Comparison of ENCODE assay signal across 24 mouse cellular contexts in the genomic region with DNA sequence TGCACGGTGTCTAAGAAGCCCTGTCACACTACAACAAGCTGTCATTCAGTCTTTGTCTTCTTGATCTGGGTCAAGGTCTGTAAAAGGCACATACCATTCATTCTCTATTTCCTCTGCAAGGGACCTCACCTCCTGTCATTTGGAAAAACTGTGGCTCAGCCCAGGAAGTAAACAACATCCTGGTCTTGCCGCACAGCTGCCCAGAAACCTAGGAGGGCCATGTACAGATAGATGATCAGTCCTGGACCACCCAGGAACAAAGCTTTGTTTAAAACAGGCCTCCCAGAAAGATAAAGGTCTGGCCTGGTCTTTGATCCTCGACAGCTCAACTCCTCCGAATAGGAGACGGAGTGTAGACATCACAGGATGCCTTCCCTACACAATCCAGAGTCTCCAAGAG. TPM values are rescaled to one million over a fixed set of nuclear protein-coding genes. Genes with fewer than 3 reads are reported as not detected.
"Had no signal": no experiment of that assay in that cellular context is flagged by ENCODE, and none has a peak within 500 bp of the region (broad histone marks: within the 10 kb centered on the region; RNA-seq: fewer than 3 reads in every experiment).

No protein-coding gene starts in this region.

- H3K9me3 ChIP-seq: lung, embryonic 15.5 days; midbrain, embryonic 10.5 days; midbrain, embryonic 12.5 days; neural tube, embryonic 13.5 days; neural tube, embryonic 15.5 days; stomach, embryonic 15.5 days had no signal

- H3K27me3 ChIP-seq: lung, embryonic 15.5 days; midbrain, embryonic 12.5 days; neural tube, embryonic 13.5 days; neural tube, embryonic 15.5 days; stomach, embryonic 15.5 days had no signal

- H3K4me1 ChIP-seq: lung, embryonic 15.5 days; midbrain, embryonic 12.5 days; neural tube, embryonic 13.5 days; neural tube, embryonic 15.5 days; stomach, embryonic 15.5 days had no signal

- H3K36me3 ChIP-seq: lung, embryonic 15.5 days; midbrain, embryonic 10.5 days; midbrain, embryonic 12.5 days; neural tube, embryonic 13.5 days; neural tube, embryonic 15.5 days; stomach, embryonic 15.5 days had no signal

- H3K4me3 ChIP-seq: lung, embryonic 15.5 days; midbrain, embryonic 10.5 days; midbrain, embryonic 12.5 days; myocyte; neural tube, embryonic 13.5 days; neural tube, embryonic 15.5 days; stomach, embryonic 15.5 days had no signal

- ATAC-seq: liver, postnatal 0 days; lung, postnatal 0 days; midbrain, embryonic 16.5 days had no signal

- DNase-seq: liver, postnatal 0 days; lung, adult 2 months; lung, postnatal 14 days; lung, postnatal 36 days; midbrain, embryonic 14.5 days; right cerebral cortex, adult 18-20 months; right cerebral cortex, postnatal 25 days; thymus, adult 2 months; thymus, postnatal 25 days; thymus, postnatal 4 days had no signal

- H3K27ac ChIP-seq: lung, embryonic 15.5 days; macrophage; midbrain, embryonic 10.5 days; midbrain, embryonic 12.5 days; neural tube, embryonic 13.5 days; neural tube, embryonic 15.5 days; stomach, embryonic 15.5 days; stomach, postnatal 0 days had no signal

- H3K9ac ChIP-seq: liver, postnatal 0 days; lung, embryonic 15.5 days; midbrain, embryonic 12.5 days; neural tube, embryonic 13.5 days; neural tube, embryonic 15.5 days; stomach, embryonic 15.5 days had no signal

RNA-seq across cellular contexts. Expression of a gene that starts 20.1 kb away (rescaled TPM):
- polyA plus RNA-seq: macrophage had no signal

RNA-seq across cellular contexts. Expression of a gene that starts 31.0 kb away (rescaled TPM):
- total RNA-seq: megakaryocyte-erythroid progenitor cell, adult 5-6 weeks had no signal
- polyA plus RNA-seq: liver, postnatal 0 days; macrophage; midbrain, embryonic 16.5 days; myocyte; neural tube, embryonic 11.5 days; neural tube, embryonic 13.5 days had no signal

RNA-seq across cellular contexts. Expression of a gene that starts 49.6 kb away (rescaled TPM):
- total RNA-seq: megakaryocyte, adult 5-6 weeks; megakaryocyte-erythroid progenitor cell, adult 5-6 weeks had no signal
